Mouse (Mus musculus): ENCODE data around the gene Icam1.

- no peak for TF ChIP-seq TAL1 (IDR thresholded peaks at IDR 0.05; ENCODE audit: low read length)
- no peak for TF ChIP-seq GATA1 (IDR thresholded peaks at IDR 0.05; ENCODE audit: low read length)
Measured at GRCm38 (mm10) chr9:21026849-21027248, 11.1 kb downstream of the Icam1 start.

Data from erythroblast, embryonic 14.5 days (primary cell).